Mouse (Mus musculus) heart, postnatal 0 days (tissue): ENCODE measurements around the gene Rsu1. TPM values are rescaled to one million over a fixed set of nuclear protein-coding genes. Genes with fewer than 3 reads are reported as not detected.
A peak's percentile ranks its signal among the peaks of the same experiment; 100 is the strongest.
"Not testable (repeated sequence)": the region's sequence is repeated elsewhere in the genome, so short reads cannot be mapped to it uniquely, and the experiment has no call there.

ENCODE experiments used
- ATAC-seq: fragments of 200-750 bp; cut with Nextera tagmentation; 2 replicates; pipeline ENCODE4 v1.8.0; 2017; ENCODE audit warnings: low read depth, moderate number of reproducible peaks, moderate library complexity; ENCODE audit not compliant: insufficient read depth
- DNase-seq: peaks from one replicate; pipeline ENCODE4 v3.0.0-alpha.2; 2016; ENCODE audit warnings: low spot score
- H3K27ac ChIP-seq: fragments of 300-500 bp; sonication (generic); 2 replicates; pipeline ENCODE4 v1.5.1; 2014; ENCODE audit warnings: low read depth, mild to moderate bottlenecking
- H3K27me3 ChIP-seq: fragments of 300-500 bp; sonication (generic); 2 replicates; pipeline ENCODE4 v1.6.1; 2014; ENCODE audit warnings: low read length, mixed read lengths; ENCODE audit not compliant: control insufficient read depth, insufficient read depth
- H3K36me3 ChIP-seq: fragments of 300-500 bp; sonication (generic); replicated peaks from 2 replicates; pipeline ENCODE4 v1.6.1; 2014; ENCODE audit warnings: low read length, mixed read lengths; ENCODE audit not compliant: control insufficient read depth, insufficient read depth
- H3K4me1 ChIP-seq: fragments of 300-500 bp; sonication (generic); 2 replicates; pipeline ENCODE4 v1.6.1; 2014; ENCODE audit warnings: antibody characterized with exemption; ENCODE audit not compliant: control insufficient read depth, insufficient read depth
- H3K4me2 ChIP-seq: fragments of 300-500 bp; sonication (generic); 2 replicates; pipeline ENCODE4 v1.6.1; 2014; ENCODE audit warnings: low read depth, mild to moderate bottlenecking, low read length, moderate library complexity
- H3K4me3 ChIP-seq: fragments of 300-500 bp; sonication (generic); 2 replicates; pipeline ENCODE4 v1.5.1; 2014; ENCODE audit warnings: low read depth, low read length
- H3K9ac ChIP-seq: fragments of 300-500 bp; sonication (generic); replicated peaks from 2 replicates; pipeline ENCODE4 v1.6.1; 2014; ENCODE audit warnings: low read depth, low read length, mixed read lengths
- H3K9me3 ChIP-seq: fragments of 300-500 bp; sonication (generic); replicated peaks from 2 replicates; pipeline ENCODE4 v1.6.1; 2016; ENCODE audit warnings: low read length; ENCODE audit not compliant: control insufficient read depth
- CTCF ChIP-seq: IDR thresholded peaks from 2 replicates; pipeline ENCODE4 v1.5.1; 2016; ENCODE audit warnings: antibody characterized with exemption, control low read depth, low read depth
- EP300 ChIP-seq: IDR thresholded peaks from 2 replicates; pipeline ENCODE4 v1.6.1; 2016; ENCODE audit warnings: antibody characterized with exemption, low read depth
- WGBS: fragments of 180-500 bp; shearing (Covaris S2); extraction: QIAGEN DNeasy Blood & Tissue Kit; methylation state at CpG from one replicate; pipeline ENCODE4 v1.1.7; 2014; 5-methylcytosine and 5-hydroxymethylcytosine counted together
- polyA plus RNA-seq: library from polyadenylated mRNA; unstranded; fragments of >200 nt; fragmentation: Nextera tagmentation; extraction: Ambion mirVana; gene quantifications from 2 replicates; pipeline ENCODE4 v1.2.1, GENCODE M21; 2015
- total RNA-seq: library from RNA; depleted of rRNA; stranded (reverse); fragments of >200 nt; gene quantifications from 2 replicates; pipeline ENCODE4 v1.2.3, GENCODE M21; 2014; ENCODE audit warnings: low replicate concordance

Gene Rsu1
- total and polyA plus RNA-seq, 2 experiments from 2014 or later: 125 to 202 TPM

GRCm38 (mm10) chr2:13183124-13183523 lies 88.1 kb downstream of the Rsu1 start:
- DNase-seq: no peak
- Histone ChIP-seq H3K36me3 (no peaks in the 10 kb centered on the region; the same call in 1 of the 2 replicates), H3K4me3 (no peak overlapping the region), H3K9ac (no peak overlapping the region), H3K4me2 (no peak overlapping the region), H3K27me3 (no peaks in the 10 kb centered on the region), H3K9me3 (no peaks in the 10 kb centered on the region), H3K27ac (no peak overlapping the region), H3K4me1 (no peaks in the 10 kb centered on the region)
- no peak for TF ChIP-seq EP300
- ATAC-seq: no peak
- WGBS: 94% methylated on average over 3 of the region's 3 CpGs

DNA sequence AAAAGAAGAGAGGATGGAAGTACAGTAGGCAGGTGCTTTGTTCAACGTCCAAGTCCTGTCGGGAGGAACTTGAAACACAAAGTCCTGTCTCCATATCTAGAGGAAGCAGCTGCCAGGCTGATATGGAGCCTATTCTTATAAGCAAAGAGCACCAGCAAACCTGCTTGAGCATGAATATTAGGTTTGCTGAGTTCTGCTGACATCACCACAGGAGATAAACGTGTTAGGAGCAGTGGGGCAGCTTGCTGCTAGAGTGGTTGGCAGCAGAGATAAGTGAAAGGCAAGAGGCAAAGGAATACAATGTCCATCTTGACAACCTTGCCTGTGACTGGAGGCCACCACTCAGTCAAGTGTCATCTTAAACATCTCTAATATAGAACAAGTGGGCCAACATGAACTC lies 89.3 kb downstream of the Rsu1 start:
- WGBS: no CpG with 5 or more reads among the region's 3 CpGs
- not testable (repeated sequence) for H3K36me3 ChIP-seq, H3K9me3 ChIP-seq, H3K27me3 ChIP-seq, H3K4me1 ChIP-seq, H3K4me2 ChIP-seq, H3K9ac ChIP-seq, H3K27ac ChIP-seq, DNase-seq, H3K4me3 ChIP-seq
- ATAC-seq: peak; percentile 41

- no peak for ATAC-seq
- no peak overlapping the region for H3K27ac ChIP-seq
These were observed 93.4 kb downstream of the Rsu1 start for GRCm38 (mm10) chr2:13177698-13178395.

DNA sequence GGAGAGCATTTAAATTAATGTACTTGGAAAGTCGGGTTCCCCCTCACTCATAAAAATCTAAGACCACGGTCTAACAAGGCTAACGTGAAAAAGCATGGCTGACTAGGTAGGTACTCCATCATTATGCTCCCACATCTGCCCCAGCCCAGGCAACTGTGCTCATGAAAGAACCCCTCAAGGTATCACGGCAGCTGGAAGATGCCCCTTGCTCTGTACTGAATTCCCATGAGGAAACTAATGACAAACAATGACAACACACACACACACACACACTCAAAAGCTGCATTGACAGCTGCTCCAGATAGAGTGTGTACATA lies 95.0 kb downstream of the Rsu1 start:
- TF ChIP-seq CTCF (no peak), EP300 (no peak)
- Histone ChIP-seq H3K4me2 (no peak overlapping the region), H3K4me3 (no peak overlapping the region), H3K9me3 (no peaks in the 10 kb centered on the region), H3K4me1 (no peaks in the 10 kb centered on the region), H3K27ac (no peak overlapping the region), H3K36me3 (peaks cover 17% of the 10 kb centered on the region), H3K9ac (no peak overlapping the region), H3K27me3 (no peaks in the 10 kb centered on the region)
- ATAC-seq: no peak
- 86% methylated on average over 4 of the region's 4 CpGs for WGBS
- no peak for DNase-seq

More at GRCm38 (mm10) chr2:13177698-13178395, 93.4 kb downstream of the Rsu1 start:
- Histone ChIP-seq H3K9ac (no peak overlapping the region), H3K27me3 (no peaks in the 10 kb centered on the region), H3K4me3 (no peak overlapping the region), H3K4me2 (no peak overlapping the region), H3K9me3 (no peaks in the 10 kb centered on the region), H3K36me3 (peaks cover 12% of the 10 kb centered on the region), H3K4me1 (no peaks in the 10 kb centered on the region)
- no peak for TF ChIP-seq CTCF
- WGBS: 87% methylated on average over 10 of the region's 10 CpGs
- no peak for DNase-seq

- no peak overlapping the region for H3K27ac ChIP-seq
- H3K27me3 ChIP-seq: no peaks in the 10 kb centered on the region
- H3K9ac ChIP-seq: no peak overlapping the region
- no peak for DNase-seq
- H3K9me3 ChIP-seq: no peaks in the 10 kb centered on the region
- 80% methylated on average over 28 of the region's 28 CpGs for WGBS
- H3K4me3 ChIP-seq: no peak overlapping the region
- H3K36me3 ChIP-seq: peaks cover 17% of the 10 kb centered on the region
- no peak for TF ChIP-seq CTCF
- no peak for TF ChIP-seq EP300
- no peak for ATAC-seq
- no peaks in the 10 kb centered on the region for H3K4me1 ChIP-seq
- no peak overlapping the region for H3K4me2 ChIP-seq
These were observed 95.5 kb downstream of the Rsu1 start for GRCm38 (mm10) chr2:13175536-13176303.

DNA sequence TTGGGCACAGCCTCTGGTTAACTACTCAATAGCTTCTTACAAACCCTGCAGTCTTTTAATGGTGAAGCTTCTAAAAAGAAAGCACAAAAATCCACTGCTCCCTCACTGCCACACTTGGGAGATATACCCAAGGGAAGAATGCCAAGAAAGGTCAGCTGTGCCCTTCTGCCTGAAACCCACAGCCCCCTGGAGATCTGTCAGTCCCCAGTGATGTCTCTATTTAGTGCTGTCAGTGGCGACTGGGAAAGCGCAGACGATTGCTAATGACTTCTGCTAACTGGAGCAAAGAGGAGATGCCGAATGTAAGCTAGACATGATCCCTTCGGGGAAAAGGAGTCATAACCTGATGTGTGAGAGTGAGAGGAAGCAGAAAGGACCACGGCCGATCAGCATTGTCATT lies 96.8 kb downstream of the Rsu1 start:
- ATAC-seq (no peak), DNase-seq (no peak)
- Histone ChIP-seq H3K27me3 (no peaks in the 10 kb centered on the region), H3K9me3 (no peaks in the 10 kb centered on the region), H3K27ac (no peak overlapping the region), H3K4me1 (no peaks in the 10 kb centered on the region), H3K9ac (no peak overlapping the region), H3K36me3 (peaks cover 17% of the 10 kb centered on the region), H3K4me3 (no peak overlapping the region), H3K4me2 (no peak overlapping the region)
- TF ChIP-seq CTCF (no peak), EP300 (no peak)
- 80% methylated on average over 7 of the region's 7 CpGs for WGBS
